ENCODE assay signal across 7 mouse cellular contexts in genomic region chr9:64812475-64812860, GRCm38 (mm10). TPM values are rescaled to one million over a fixed set of nuclear protein-coding genes. Genes with fewer than 3 reads are reported as not detected.
A peak's percentile ranks its signal among the peaks of the same experiment; 100 is the strongest.
DNase-seq lines count a peak whose midpoint lies in the region; ATAC-seq and TF ChIP-seq lines count a peak whose summit lies in the region.

No protein-coding gene starts in this region.

- DNase-seq in forebrain, embryonic 14.5 days (ENCODE audit: low spot score): no peak
- no peak for DNase-seq in stomach, postnatal 0 days (ENCODE audit: low spot score)
- DNase-seq in frontal cortex, postnatal 10 days (ENCODE audit: low spot score in 2 of 2): no peak

- H3K36me3 ChIP-seq in megakaryocyte, embryonic 14.5 days (replicated peaks; ENCODE audit: low read length): peaks cover 24% of the 10 kb centered on the region
- no peaks in the 10 kb centered on the region for H3K36me3 ChIP-seq in forebrain, embryonic 14.5 days (ENCODE audit: control insufficient read depth, insufficient read depth, low read length)
- H3K36me3 ChIP-seq in liver, embryonic 12.5 days: peaks cover 7% of the 10 kb centered on the region; the same call in 1 of the 2 replicates
- no peaks in the 10 kb centered on the region for H3K36me3 ChIP-seq in stomach, postnatal 0 days (ENCODE audit: control insufficient read depth, insufficient read depth, low read length)

- no peak for TF ChIP-seq CTCF in stomach, postnatal 0 days (IDR thresholded peaks at IDR 0.05; ENCODE audit: low read depth)

- 32% methylated on average over 1 of the region's 1 CpGs for WGBS in forebrain, embryonic 14.5 days
- WGBS in liver, embryonic 12.5 days (ENCODE audit: insufficient replicate concordance): 13% methylated on average over 1 of the region's 1 CpGs
- 37% methylated on average over 1 of the region's 1 CpGs for WGBS in stomach, postnatal 0 days

- peak overlapping the region; percentile 65 for H3K4me2 ChIP-seq in forebrain, embryonic 14.5 days (ENCODE audit: low read length)
- H3K4me2 ChIP-seq in liver, embryonic 12.5 days: peak overlapping the region; percentile 66
- peak overlapping the region; percentile 78 for H3K4me2 ChIP-seq in stomach, postnatal 0 days (replicated peaks; ENCODE audit: low read depth)

- H3K27me3 ChIP-seq in megakaryocyte, embryonic 14.5 days (replicated peaks): no peaks in the 10 kb centered on the region
- no peaks in the 10 kb centered on the region for H3K27me3 ChIP-seq in forebrain, embryonic 14.5 days (replicated peaks; ENCODE audit: control insufficient read depth, insufficient read depth, low read length)
- no peaks in the 10 kb centered on the region for H3K27me3 ChIP-seq in liver, embryonic 12.5 days (replicated peaks)
- H3K27me3 ChIP-seq in stomach, postnatal 0 days (ENCODE audit: control insufficient read depth, insufficient read depth, low read length): no peaks in the 10 kb centered on the region

- no peak for TF ChIP-seq EP300 in stomach, postnatal 0 days (optimal IDR thresholded peaks at IDR 0.05)

- ATAC-seq in megakaryocyte, adult 5-6 weeks (ENCODE audit: poor library complexity, severe bottlenecking): no peak
- no peak for ATAC-seq in forebrain, embryonic 14.5 days
- no peak for ATAC-seq in liver, embryonic 12.5 days
- no peak for ATAC-seq in stomach, postnatal 0 days (ENCODE audit: low FRiP score, low TSS enrichment)
- no peak for ATAC-seq in granulocyte monocyte progenitor cell, adult 5-6 weeks (replicated peaks; ENCODE audit: poor library complexity, severe bottlenecking)

- no peak overlapping the region for H3K27ac ChIP-seq in forebrain, embryonic 14.5 days (ENCODE audit: low read depth, low read length)
- H3K27ac ChIP-seq in liver, embryonic 12.5 days: peak overlapping the region; percentile 97
- no peak overlapping the region for H3K27ac ChIP-seq in stomach, postnatal 0 days (replicated peaks)

- H3K4me1 ChIP-seq in megakaryocyte, embryonic 14.5 days: peaks cover 57% of the 10 kb centered on the region
- peaks cover 5% of the 10 kb centered on the region; the same call in 1 of the 2 replicates for H3K4me1 ChIP-seq in forebrain, embryonic 14.5 days (ENCODE audit: control insufficient read depth, insufficient read depth, low read length)
- H3K4me1 ChIP-seq in liver, embryonic 12.5 days: peaks cover 72% of the 10 kb centered on the region
- no peaks in the 10 kb centered on the region for H3K4me1 ChIP-seq in stomach, postnatal 0 days (replicated peaks; ENCODE audit: control insufficient read depth, insufficient read depth)

- H3K9ac ChIP-seq in forebrain, embryonic 14.5 days (ENCODE audit: low read length): peak overlapping the region; percentile 82
- peak overlapping the region; percentile 94 for H3K9ac ChIP-seq in liver, embryonic 12.5 days
- H3K9ac ChIP-seq in stomach, postnatal 0 days (ENCODE audit: low read length): no peak overlapping the region

- peak overlapping the region; percentile 97 for H3K4me3 ChIP-seq in megakaryocyte, embryonic 14.5 days (replicated peaks)
- peak overlapping the region; percentile 79 for H3K4me3 ChIP-seq in forebrain, embryonic 14.5 days (ENCODE audit: low read depth, low read length)
- H3K4me3 ChIP-seq in liver, embryonic 12.5 days: peak overlapping the region; percentile 85
- H3K4me3 ChIP-seq in stomach, postnatal 0 days (ENCODE audit: low read depth, low read length): peak overlapping the region; percentile 94

- no peaks in the 10 kb centered on the region for H3K9me3 ChIP-seq in megakaryocyte, embryonic 14.5 days
- no peaks in the 10 kb centered on the region for H3K9me3 ChIP-seq in forebrain, embryonic 14.5 days (replicated peaks; ENCODE audit: control insufficient read depth, low read length)
- no peaks in the 10 kb centered on the region for H3K9me3 ChIP-seq in liver, embryonic 12.5 days (replicated peaks)
- H3K9me3 ChIP-seq in stomach, postnatal 0 days (ENCODE audit: control insufficient read depth, low read length): no peaks in the 10 kb centered on the region

RNA-seq across cellular contexts. Expression of gene Dennd4a, which starts 1.3 kb away (rescaled TPM):
- polyA plus RNA-seq in megakaryocyte, embryonic 14.5 days (2012; ENCODE audit: insufficient read depth, low replicate concordance): 2.2 and 3.2 TPM in 2 replicates
- 48.2 and 50.2 TPM in 2 replicates for total RNA-seq in megakaryocyte, adult 5-6 weeks (2015)
- 33.3 and 47.0 TPM in 2 replicates for total RNA-seq in megakaryocyte, adult 5-6 weeks (2017)
- 7.5 and 8.1 TPM in 2 replicates for polyA plus RNA-seq in forebrain, embryonic 14.5 days (2014; fragmentation: Nextera tagmentation; extraction: Ambion mirVana)
- polyA plus RNA-seq in liver, embryonic 12.5 days (2016; fragmentation: Nextera tagmentation; extraction: Ambion mirVana): 32.6 and 32.7 TPM in 2 replicates
- 2.9 and 4.0 TPM in 2 replicates for polyA plus RNA-seq in stomach, postnatal 0 days (2015; fragmentation: Nextera tagmentation; extraction: Ambion mirVana)
- 39.8 and 61.0 TPM in 2 replicates for total RNA-seq in granulocyte monocyte progenitor cell, adult 5-6 weeks (2014; fragmentation: Nextera tagmentation)
- 27.5 and 28.0 TPM in 2 replicates for total RNA-seq in granulocyte monocyte progenitor cell, adult 5-6 weeks (2017)
